Mouse (Mus musculus): ENCODE data around the gene Urah.

Urah gene

GRCm38 (mm10) chr7:140840750-140841735, 6.2 kb downstream of the Urah start:
- DNase-seq (ENCODE audit: low read depth) = no peak

GRCm38 (mm10) chr7:140843806-140844205, 9.0 kb downstream of the Urah start:
- DNase-seq (ENCODE audit: low read depth) = no peak

GRCm38 (mm10) chr7:140844905-140845665, 10.3 kb downstream of the Urah start, which contains the start of gene Scgb1c1:
Gene Scgb1c1 (plus strand): TSS chr7:140845547.
- peak; percentile 81 for DNase-seq (ENCODE audit: low read depth)

- DNase-seq (ENCODE audit: low read depth) = no peak
Observed at GRCm38 (mm10) chr7:140845683-140846082, 10.9 kb downstream of the Urah start.

GRCm38 (mm10) chr7:140846676-140847075, 11.9 kb downstream of the Urah start:
- no peak for DNase-seq (ENCODE audit: low read depth)

GRCm38 (mm10) chr7:140847755-140848580, 13.2 kb downstream of the Urah start, which contains the start of gene Odf3:
Gene Odf3 (plus strand): TSS chr7:140847805.
- no peak for DNase-seq (ENCODE audit: low read depth)

GRCm38 (mm10) chr7:140848591-140848990, 13.8 kb downstream of the Urah start:
- DNase-seq (ENCODE audit: low read depth) = no peak

- no peak for DNase-seq (ENCODE audit: low read depth)
Observed at GRCm38 (mm10) chr7:140851916-140852315, 17.1 kb downstream of the Urah start.

GRCm38 (mm10) chr7:140853386-140853785, 18.6 kb downstream of the Urah start:
- no peak for DNase-seq (ENCODE audit: low read depth)

GRCm38 (mm10) chr7:140854483-140854882, 19.7 kb downstream of the Urah start:
- no peak for DNase-seq (ENCODE audit: low read depth)

GRCm38 (mm10) chr7:140855181-140855580, 20.4 kb downstream of the Urah start:
- no peak for DNase-seq (ENCODE audit: low read depth)

- peak; percentile 85 for DNase-seq (ENCODE audit: low read depth)
Observed at GRCm38 (mm10) chr7:140855860-140856784, 21.3 kb downstream of the Urah start, which contains the start of gene Gm45785. Gene Gm45785 (minus strand): TSS chr7:140856331.

GRCm38 (mm10) chr7:140856785-140857549, 22.1 kb downstream of the Urah start, which contains the start of gene Ric8a:
Gene Ric8a (plus strand): TSS chr7:140856957.
- peak; percentile 78 for DNase-seq (ENCODE audit: low read depth)

- no peak for DNase-seq (ENCODE audit: low read depth)
Observed at GRCm38 (mm10) chr7:140857550-140858505, 23.0 kb downstream of the Urah start, which contains the start of gene Bet1l. Gene Bet1l (minus strand): TSS chr7:140857577.

- no peak for DNase-seq (ENCODE audit: low read depth)
Observed at GRCm38 (mm10) chr7:140858746-140859145, 23.9 kb downstream of the Urah start.

GRCm38 (mm10) chr7:140859997-140860396, 25.2 kb downstream of the Urah start:
- DNase-seq (ENCODE audit: low read depth) = no peak

GRCm38 (mm10) chr7:140860728-140861127, 25.9 kb downstream of the Urah start:
- no peak for DNase-seq (ENCODE audit: low read depth)

GRCm38 (mm10) chr7:140864761-140865160, 29.9 kb downstream of the Urah start:
- no peak for DNase-seq (ENCODE audit: low read depth)
